Mouse (Mus musculus): ENCODE results near the gene Dlst.

DNA sequence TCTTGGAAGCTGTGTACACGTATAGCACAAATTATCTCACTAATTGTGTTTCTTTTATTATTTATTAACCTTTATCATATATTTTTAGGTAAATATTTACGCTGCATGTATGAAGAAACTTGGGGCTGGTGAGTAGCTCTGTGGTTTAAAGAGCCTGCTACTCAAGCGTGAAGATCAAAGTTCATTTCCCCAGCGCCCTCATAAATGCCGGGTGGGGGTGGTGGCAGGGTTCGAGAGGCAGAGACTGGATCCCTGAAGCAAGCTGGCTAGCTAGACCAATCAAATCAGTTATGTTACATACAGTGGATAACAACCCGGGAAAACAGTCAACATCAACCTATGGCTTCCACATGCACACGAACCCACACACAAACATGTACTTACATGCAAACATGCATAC, 7.5 kb upstream of the Dlst start:
- TF ChIP-seq EP300 (optimal IDR thresholded peaks at IDR 0.05): no peak
- no peak for TF ChIP-seq CTCF (IDR thresholded peaks at IDR 0.05; ENCODE audit: low read depth)
